Mouse (Mus musculus): ENCODE data around the gene Gm44511. TPM values are rescaled to one million over a fixed set of nuclear protein-coding genes. Genes with fewer than 3 reads are reported as not detected.

Gene Gm44511
- not detected in 2 replicates for polyA plus RNA-seq (2012; ENCODE audit: low replicate concordance)

GRCm38 (mm10) chr6:128826132-128826531 is at the start of gene Gm44511, which contains the start of gene Klrb1b:
Gene Gm44511 (minus strand): TSS chr6:128826315.
Gene Klrb1b (minus strand): TSS chr6:128826331.

GRCm38 (mm10) chr6:128789115-128789514 is 37.0 kb downstream of the Gm44511 start, which contains the start of gene Klrb1c:
Gene Klrb1c (minus strand): TSS chr6:128789215.

Other genes with a start within 250 kb of the Gm44511 start
- gene A2ml1, start 244.7 kb downstream of the Gm44511 start, polyA plus RNA-seq (2012; ENCODE audit: low replicate concordance) = not detected in 2 replicates
- not detected in 2 replicates for gene Klrb1a, start 202.8 kb downstream of the Gm44511 start, polyA plus RNA-seq (2012; ENCODE audit: low replicate concordance)
- gene Clec2h, start 163.9 kb downstream of the Gm44511 start, polyA plus RNA-seq (2012; ENCODE audit: low replicate concordance) = not detected in 2 replicates
- gene Klrb1, start 103.3 kb downstream of the Gm44511 start, polyA plus RNA-seq (2012; ENCODE audit: low replicate concordance) = not detected in 2 replicates
- gene Klrb1c, start 37.1 kb downstream of the Gm44511 start, polyA plus RNA-seq (2012; ENCODE audit: low replicate concordance) = 0.15 TPM in 1 of 2 replicates, not detected in the other
- not detected in 2 replicates for gene Klrb1b, start within 50 bp of the Gm44511 start, polyA plus RNA-seq (2012; ENCODE audit: low replicate concordance)
- gene Clec2i, start 61.3 kb upstream of the Gm44511 start, polyA plus RNA-seq (2012; ENCODE audit: low replicate concordance) = 0.32 and 0.72 TPM in 2 replicates
- gene BC035044, start 64.8 kb upstream of the Gm44511 start, polyA plus RNA-seq (2012; ENCODE audit: low replicate concordance) = 0.44 and 0.55 TPM in 2 replicates
- not detected in 2 replicates for gene Clec2g, start 108.1 kb upstream of the Gm44511 start, polyA plus RNA-seq (2012; ENCODE audit: low replicate concordance)
- gene Klrb1f, start 219.6 kb upstream of the Gm44511 start, polyA plus RNA-seq (2012; ENCODE audit: low replicate concordance) = 0.25 and 1.1 TPM in 2 replicates